In genomic region chr17:68003741-68004560, GRCm38 (mm10) we compare ENCODE assay signal across 8 mouse cellular contexts. TPM values are rescaled to one million over a fixed set of nuclear protein-coding genes. Genes with fewer than 3 reads are reported as not detected.
DNase-seq lines count a peak whose midpoint lies in the region; ATAC-seq and TF ChIP-seq lines count a peak whose summit lies in the region.

Arhgap28 (minus strand) TSS chr17:68004120.

- no peaks in the 10 kb centered on the region for H3K9me3 ChIP-seq in ES-E14 (ENCODE audit: control insufficient read depth, insufficient read depth, low read depth, low read length)
- H3K9me3 ChIP-seq in forebrain, embryonic 16.5 days (ENCODE audit: control insufficient read depth, low read length) = no peaks in the 10 kb centered on the region
- no peaks in the 10 kb centered on the region for H3K9me3 ChIP-seq in neural tube, embryonic 14.5 days (ENCODE audit: control insufficient read depth, low read length)

- in situ Hi-C loops in ES-E14 (cut with MboI; ENCODE audit: low sequenced_read_pairs in 2 of 2, unreplicated experiment in 2 of 2) = no loop called here

- H3K27ac ChIP-seq in ES-E14 (ENCODE audit: insufficient read depth, low read depth, low read length, poor library complexity, severe bottlenecking) = no peak within 1 kb of the TSS
- peak within 1 kb of the TSS; percentile 83 for H3K27ac ChIP-seq in forebrain, embryonic 16.5 days (ENCODE audit: low read length)
- H3K27ac ChIP-seq in neural tube, embryonic 14.5 days (ENCODE audit: low read depth, low read length) = peak within 1 kb of the TSS; percentile 66
- H3K27ac ChIP-seq in testis, adult 2 months (ENCODE audit: control insufficient read depth, insufficient read depth, low read depth, low read length) = peak within 1 kb of the TSS; percentile 34

- no peak for TF ChIP-seq CTCF in testis, adult 2 months (IDR thresholded peaks at IDR 0.05; ENCODE audit: control insufficient read depth, insufficient read depth, insufficient replicate concordance, low read depth, low read length)

- 0 out of 2 replicates have a peak, but pooled peaks cover 2% of the 10 kb centered on the region for H3K27me3 ChIP-seq in forebrain, embryonic 16.5 days (replicated peaks; ENCODE audit: control insufficient read depth, insufficient read depth, low read length)
- H3K27me3 ChIP-seq in neural tube, embryonic 14.5 days (ENCODE audit: control insufficient read depth, insufficient read depth, low read length) = no peaks in the 10 kb centered on the region
- H3K27me3 ChIP-seq in testis, adult 2 months (ENCODE audit: control insufficient read depth, insufficient read depth, low read length) = no peaks in the 10 kb centered on the region

- intact Hi-C loops in heart, postnatal 25 days (cut with DNase I) = loop anchor here (10.0 kb wide), 3 partner anchors 49 to 161 kb away; no protein-coding TSS in a partner anchor

- H3K9ac ChIP-seq in ES-E14 (ENCODE audit: insufficient read depth, low read depth, low read length, poor library complexity, severe bottlenecking) = peak within 1 kb of the TSS; percentile 73
- peak within 1 kb of the TSS; percentile 69 for H3K9ac ChIP-seq in forebrain, embryonic 16.5 days (replicated peaks; ENCODE audit: low read depth, low read length)
- H3K9ac ChIP-seq in neural tube, embryonic 14.5 days (replicated peaks; ENCODE audit: low read depth, low read length) = peak within 1 kb of the TSS; percentile 67

- peak; percentile 91 for ATAC-seq in forebrain, embryonic 16.5 days
- peak; percentile 91 for ATAC-seq in neural tube, embryonic 14.5 days (ENCODE audit: low read depth)

- H3K4me1 ChIP-seq in ES-E14 (ENCODE audit: control insufficient read depth in 2 of 2, insufficient read depth in 2 of 2, low read length in 2 of 2, poor library complexity in 1 of 2) = peaks cover 2 to 8% of the 10 kb centered on the region in 2 experiments; a peak in 2 of 4 replicates
- peaks cover 9% of the 10 kb centered on the region for H3K4me1 ChIP-seq in forebrain, embryonic 16.5 days (replicated peaks; ENCODE audit: control insufficient read depth, insufficient read depth, low read length)
- H3K4me1 ChIP-seq in neural tube, embryonic 14.5 days (ENCODE audit: control insufficient read depth, insufficient read depth, low read length) = no peaks in the 10 kb centered on the region; the same call in 1 of the 2 replicates
- H3K4me1 ChIP-seq in testis, adult 2 months (ENCODE audit: control insufficient read depth, insufficient read depth, low read length) = peaks cover 14% of the 10 kb centered on the region

- under 1% methylated on average over 65 of the region's 65 CpGs for WGBS in forebrain, embryonic 16.5 days
- under 1% methylated on average over 65 of the region's 65 CpGs for WGBS in neural tube, embryonic 14.5 days

- H3K4me3 ChIP-seq in ES-E14 (ENCODE audit: insufficient read depth in 1 of 2, low read depth in 1 of 2, low read length in 2 of 2, poor library complexity in 1 of 2, severe bottlenecking in 1 of 2) = peak within 1 kb of the TSS; percentile 74 to 88
- H3K4me3 ChIP-seq in forebrain, embryonic 16.5 days (replicated peaks; ENCODE audit: low read length) = peak within 1 kb of the TSS; percentile 79
- H3K4me3 ChIP-seq in neural tube, embryonic 14.5 days (ENCODE audit: low read depth, low read length) = peak within 1 kb of the TSS; percentile 71
- peak within 1 kb of the TSS; percentile 82 for H3K4me3 ChIP-seq in testis, adult 2 months (ENCODE audit: control insufficient read depth, low read depth, low read length)

- peak within 1 kb of the TSS; percentile 60 for H3K4me2 ChIP-seq in forebrain, embryonic 16.5 days (ENCODE audit: low read length)
- peak within 1 kb of the TSS; percentile 82 for H3K4me2 ChIP-seq in neural tube, embryonic 14.5 days (ENCODE audit: low read depth, low read length)

- no peaks in the 10 kb centered on the region for H3K36me3 ChIP-seq in ES-E14 (ENCODE audit: control insufficient read depth, insufficient read depth, low read length, poor library complexity, severe bottlenecking)
- no peaks in the 10 kb centered on the region for H3K36me3 ChIP-seq in forebrain, embryonic 16.5 days (ENCODE audit: control insufficient read depth, insufficient read depth)
- H3K36me3 ChIP-seq in neural tube, embryonic 14.5 days (ENCODE audit: control insufficient read depth, insufficient read depth, low read length) = no peaks in the 10 kb centered on the region
- H3K36me3 ChIP-seq in testis, adult 2 months (ENCODE audit: control insufficient read depth, insufficient read depth, low read length) = no peaks in the 10 kb centered on the region

- TF ChIP-seq POLR2A in testis, adult 2 months (IDR thresholded peaks at IDR 0.05; ENCODE audit: control insufficient read depth, low read depth, low read length) = no peak

- peak; percentile 99 for DNase-seq in ES-E14 (ENCODE audit: low read depth, low spot score)
- peak; percentile 33 for DNase-seq in cerebellum, adult 11-12 months
- DNase-seq in heart, postnatal 25 days (ENCODE audit: low spot score) = peak; percentile 88
- DNase-seq in layer of hippocampus, adult 18-20 months (ENCODE audit: low spot score in 2 of 2) = peak; percentile 23 to 66
- DNase-seq in lung, adult 18-20 months = peak; percentile 95 to 96

TF ChIP-seq in ES-E14, 5 proteins besides CTCF, POLR2A, EP300 and RAD21:
- no peak for TF ChIP-seq ZC3H11A (IDR thresholded peaks at IDR 0.05; ENCODE audit: borderline replicate concordance, low read depth, low read length)
- TF ChIP-seq HCFC1 (IDR thresholded peaks at IDR 0.05; ENCODE audit: borderline replicate concordance, insufficient read depth, low read length) = no peak
- no peak for TF ChIP-seq CHD2 (IDR thresholded peaks at IDR 0.05; ENCODE audit: low read depth, low read length)
- no peak for TF ChIP-seq MAFK (IDR thresholded peaks at IDR 0.05; ENCODE audit: insufficient read depth, low read depth, low read length)
- TF ChIP-seq ZNF384 (IDR thresholded peaks at IDR 0.05; ENCODE audit: low read depth, low read length) = no peak

RNA-seq across cellular contexts. Expression of gene Arhgap28, which starts in this region (rescaled TPM):
- total RNA-seq in ES-E14 (2012; rRNA removed) = 7.3 and 13.4 TPM in 2 replicates
- 6.7 and 8.5 TPM in 2 replicates for polyA plus RNA-seq in forebrain, embryonic 16.5 days (2015; fragmentation: Nextera tagmentation; extraction: Ambion mirVana)
- total RNA-seq in heart, postnatal 25 days (2021) = 1 to 10 TPM; 2.5 to 3.0 TPM
- under 1 TPM; 0.15 to 0.35 TPM for total RNA-seq in layer of hippocampus, adult 18-20 months (2021)
- polyA plus RNA-seq in neural tube, embryonic 14.5 days (2014; fragmentation: Nextera tagmentation; extraction: Ambion mirVana) = 5.1 and 15.9 TPM in 2 replicates
- polyA plus RNA-seq in testis, adult 2 months (2012; rRNA removed) = 1.0 and 1.3 TPM in 2 replicates

Comparison
In these comparisons a context has a peak if more than half of its experiments do, and no peak if none do; other contexts are left out.
1. Peak in DNase-seq in layer of hippocampus, adult 18-20 months; RNA of the gene not detected or under 1 TPM.
2. DNase-seq: peak in every context shown above with its lines; median percentile 99 in ES-E14; 96 in lung, adult 18-20 months; 88 in heart, postnatal 25 days; 44 in layer of hippocampus, adult 18-20 months; 33 in cerebellum, adult 11-12 months.